Mouse (Mus musculus) c-Kit-positive CD71-positive TER-119-positive erythroid progenitor cells, embryonic 14.5 days (primary cell): Measurements from ENCODE around the gene Olfr102.
A peak's percentile ranks its signal among the peaks of the same experiment; 100 is the strongest.

ENCODE experiments used
- DNase-seq: peaks from one replicate; pipeline ENCODE4 v3.0.0-alpha.2; 2013; ENCODE audit warnings: low spot score

Gene Olfr102

GRCm38 (mm10) chr17:37316954-37317353 is at the start of gene Olfr102:
Olfr102 (minus strand) TSS chr17:37317054.
- DNase-seq = no peak

GRCm38 (mm10) chr17:37359282-37359681 is 42.4 kb upstream of the Olfr102 start, which contains the start of gene Olfr104-ps:
Olfr104-ps (plus strand) TSS chr17:37359582.
- DNase-seq = no peak

GRCm38 (mm10) chr17:37339598-37339997 is 22.7 kb upstream of the Olfr102 start, which contains the start of gene Olfr103:
Olfr103 (minus strand) TSS chr17:37339698.
- DNase-seq = no peak

- no peak for DNase-seq
Measured at GRCm38 (mm10) chr17:37310146-37310699, 6.6 kb downstream of the Olfr102 start.

- DNase-seq = no peak
Measured at GRCm38 (mm10) chr17:37308483-37308882, 8.4 kb downstream of the Olfr102 start.

GRCm38 (mm10) chr17:37304213-37304612 is 12.6 kb downstream of the Olfr102 start, which contains the start of gene Olfr101:
Olfr101 (minus strand) TSS chr17:37304313.
- no peak for DNase-seq

- no peak for DNase-seq
Measured at GRCm38 (mm10) chr17:37283360-37283759, 33.5 kb downstream of the Olfr102 start, which contains the start of gene Olfr99. Olfr99 (minus strand) TSS chr17:37283460.

- no peak for DNase-seq
Measured at GRCm38 (mm10) chr17:37280331-37280730, 36.5 kb downstream of the Olfr102 start.

- DNase-seq = no peak
Measured at GRCm38 (mm10) chr17:37276573-37276972, 40.3 kb downstream of the Olfr102 start.

- DNase-seq = no peak
Measured at GRCm38 (mm10) chr17:37275626-37276248, 41.1 kb downstream of the Olfr102 start.

GRCm38 (mm10) chr17:37270702-37271092 is 46.2 kb downstream of the Olfr102 start:
- no peak for DNase-seq

GRCm38 (mm10) chr17:37270058-37270701 is 46.7 kb downstream of the Olfr102 start, which contains the start of gene H2-M3:
H2-M3 (plus strand) TSS chr17:37270220.
- DNase-seq = peak; percentile 76

GRCm38 (mm10) chr17:37263626-37264025 is 53.2 kb downstream of the Olfr102 start, which contains the start of gene Olfr98:
Olfr98 (minus strand) TSS chr17:37263749.
- no peak for DNase-seq
